Mouse (Mus musculus): ENCODE measurements around the gene Btbd3. TPM values are rescaled to one million over a fixed set of nuclear protein-coding genes. Genes with fewer than 3 reads are reported as not detected.

The Btbd3 gene
- polyA plus RNA-seq, 1 experiment from 2014 or later: 2.0 TPM

- Histone ChIP-seq H3K27ac (no peak overlapping the region), H3K36me3 (ENCODE audit: inconsistent target) (no peaks in the 10 kb centered on the region), H3K79me2 (ENCODE audit: inconsistent target) (no peaks in the 10 kb centered on the region), H3K4me3 (ENCODE audit: inconsistent target) (no peak overlapping the region)
- WGBS (ENCODE audit: missing documents): 79% methylated on average over 2 of the region's 2 CpGs
Measured at GRCm38 (mm10) chr2:138384762-138385161, 128.4 kb downstream of the Btbd3 start.

DNA sequence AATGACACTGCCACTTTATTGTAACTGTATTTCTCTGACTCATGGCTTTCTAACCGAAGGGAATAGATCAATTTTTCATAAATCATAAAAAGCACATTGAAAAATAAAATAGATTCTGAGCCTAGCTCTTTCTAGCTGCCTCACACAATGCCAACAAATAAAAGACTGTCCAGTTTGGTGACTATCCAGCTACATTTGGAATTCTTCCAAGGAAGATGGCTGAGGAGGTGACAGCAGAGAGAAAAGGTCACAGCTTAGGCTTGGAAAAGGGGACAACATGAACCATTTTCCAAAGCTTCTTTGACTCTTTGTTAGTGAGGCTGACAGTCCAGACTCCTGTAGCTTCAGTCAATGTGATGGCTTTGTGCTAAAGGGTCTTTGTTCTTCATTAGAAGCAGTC, 132.2 kb downstream of the Btbd3 start:
- 86% methylated on average over 1 of the region's 1 CpGs for WGBS (ENCODE audit: missing documents)
- Histone ChIP-seq H3K36me3 (ENCODE audit: inconsistent target) (no peaks in the 10 kb centered on the region), H3K27ac (no peak overlapping the region), H3K4me3 (ENCODE audit: inconsistent target) (no peak overlapping the region), H3K79me2 (ENCODE audit: inconsistent target) (no peaks in the 10 kb centered on the region)

DNA sequence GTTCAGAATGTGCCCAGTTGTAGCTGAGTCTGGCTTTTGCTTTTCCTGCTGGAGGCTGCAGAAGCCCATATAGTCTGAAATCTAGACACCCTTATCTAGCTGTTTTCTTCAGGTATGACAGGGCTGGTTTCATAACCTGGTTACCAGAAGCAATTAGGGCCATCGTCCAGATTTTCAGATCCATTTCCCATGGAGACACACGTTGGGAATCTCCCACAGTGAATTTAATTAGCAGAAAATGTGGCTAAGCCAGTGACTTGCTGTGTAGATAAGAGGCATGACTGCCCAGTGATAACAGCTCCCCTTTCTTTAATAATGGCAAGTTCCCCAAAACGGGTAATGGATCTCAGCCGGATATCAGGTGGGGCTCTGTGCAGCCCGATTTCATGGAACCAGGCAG, 146.7 kb downstream of the Btbd3 start:
- Histone ChIP-seq H3K27ac (no peak overlapping the region), H3K79me2 (ENCODE audit: inconsistent target) (no peaks in the 10 kb centered on the region), H3K36me3 (ENCODE audit: inconsistent target) (no peaks in the 10 kb centered on the region), H3K4me3 (ENCODE audit: inconsistent target) (no peak overlapping the region)
- WGBS (ENCODE audit: missing documents): 83% methylated on average over 5 of the region's 5 CpGs

DNA sequence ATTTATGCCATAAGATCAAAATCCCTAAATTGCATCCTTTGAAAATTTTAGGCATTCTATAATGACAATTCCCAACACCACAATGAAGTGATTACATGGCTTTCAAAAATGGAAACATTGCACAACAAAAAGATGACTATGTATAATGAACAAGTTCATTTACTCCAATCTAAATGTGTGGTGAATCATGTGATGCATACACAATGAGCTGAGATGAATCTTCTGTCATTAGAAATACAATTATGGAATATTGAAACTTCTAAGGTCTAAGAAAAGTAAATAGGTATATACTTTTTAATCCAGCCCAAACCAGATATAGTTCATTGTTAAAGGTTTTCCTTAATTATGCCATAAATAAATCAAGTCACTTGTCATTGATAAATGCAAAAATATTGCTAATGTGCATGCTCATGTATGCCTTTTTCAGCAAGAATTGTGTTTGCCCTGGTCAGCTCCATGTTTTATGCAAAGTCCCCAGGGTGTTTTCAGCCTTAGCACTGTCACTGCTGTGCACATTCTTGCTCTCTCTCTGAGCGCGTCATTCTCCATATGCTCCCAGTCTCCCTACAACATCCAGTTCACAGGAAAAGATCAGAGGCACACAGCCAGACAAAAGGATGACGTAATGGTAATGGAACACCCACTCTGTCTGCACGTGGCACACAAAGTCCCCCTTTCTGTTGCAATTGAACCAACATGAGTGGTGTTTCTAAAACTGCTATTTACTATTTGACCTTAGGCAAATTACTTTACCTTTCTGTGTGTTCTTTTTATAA, 149.6 kb downstream of the Btbd3 start:
- no peaks in the 10 kb centered on the region for H3K79me2 ChIP-seq (ENCODE audit: inconsistent target)
- H3K36me3 ChIP-seq (ENCODE audit: inconsistent target): no peaks in the 10 kb centered on the region
- no peak overlapping the region for H3K27ac ChIP-seq
- 83% methylated on average over 4 of the region's 4 CpGs for WGBS (ENCODE audit: missing documents)
- no peak overlapping the region for H3K4me3 ChIP-seq (ENCODE audit: inconsistent target)

GRCm38 (mm10) chr2:138406703-138407102, 150.3 kb downstream of the Btbd3 start:
- Histone ChIP-seq H3K36me3 (ENCODE audit: inconsistent target) (no peaks in the 10 kb centered on the region), H3K4me3 (ENCODE audit: inconsistent target) (no peak overlapping the region), H3K79me2 (ENCODE audit: inconsistent target) (no peaks in the 10 kb centered on the region), H3K27ac (no peak overlapping the region)

DNA sequence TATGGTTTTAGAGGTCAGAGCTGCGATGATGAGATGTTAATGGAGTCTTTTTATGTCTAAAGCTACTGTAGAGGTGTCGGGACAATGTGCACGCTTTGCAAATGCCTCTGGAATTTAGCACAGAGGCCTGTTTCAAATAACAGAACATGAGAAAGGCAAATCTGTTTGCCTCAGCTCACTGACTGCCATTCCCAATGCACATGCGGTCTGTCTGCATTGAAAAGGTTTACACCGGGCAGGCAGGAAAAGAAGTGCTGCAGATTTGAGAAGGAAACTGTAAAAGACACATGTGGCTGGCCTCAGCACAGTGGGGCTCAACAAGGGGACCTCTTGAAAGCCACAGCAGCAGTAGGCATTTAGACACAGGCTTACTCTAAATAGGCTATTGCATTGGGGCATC, 156.2 kb downstream of the Btbd3 start:
- H3K79me2 ChIP-seq (ENCODE audit: inconsistent target): no peaks in the 10 kb centered on the region
- 48% methylated on average over 5 of the region's 5 CpGs for WGBS (ENCODE audit: missing documents)
- H3K27ac ChIP-seq: no peak overlapping the region
- H3K4me3 ChIP-seq (ENCODE audit: inconsistent target): no peak overlapping the region
- no peaks in the 10 kb centered on the region for H3K36me3 ChIP-seq (ENCODE audit: inconsistent target)

DNA sequence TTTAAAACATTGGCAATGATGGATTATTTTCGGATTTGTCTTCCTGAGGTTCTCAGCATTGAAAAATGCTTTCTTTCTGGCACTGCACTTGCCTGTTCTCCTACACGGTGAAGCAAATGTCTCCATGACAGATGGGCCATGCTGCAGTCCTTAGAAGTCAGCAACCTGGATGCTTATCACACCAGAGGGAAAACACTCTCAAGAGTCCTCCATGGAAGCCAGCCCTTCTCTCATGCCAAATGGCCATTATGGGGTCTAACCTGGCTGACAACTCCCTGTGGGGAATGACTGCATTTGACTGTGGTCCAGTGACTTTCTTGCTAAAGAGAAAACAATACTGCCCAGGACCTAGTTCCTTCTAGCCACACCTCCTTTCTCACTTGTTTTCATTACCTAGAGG, 166.0 kb downstream of the Btbd3 start:
- Histone ChIP-seq H3K79me2 (ENCODE audit: inconsistent target) (no peaks in the 10 kb centered on the region), H3K4me3 (ENCODE audit: inconsistent target) (no peak overlapping the region), H3K27ac (no peak overlapping the region), H3K36me3 (ENCODE audit: inconsistent target) (no peaks in the 10 kb centered on the region)
- 74% methylated on average over 2 of the region's 2 CpGs for WGBS (ENCODE audit: missing documents)

DNA sequence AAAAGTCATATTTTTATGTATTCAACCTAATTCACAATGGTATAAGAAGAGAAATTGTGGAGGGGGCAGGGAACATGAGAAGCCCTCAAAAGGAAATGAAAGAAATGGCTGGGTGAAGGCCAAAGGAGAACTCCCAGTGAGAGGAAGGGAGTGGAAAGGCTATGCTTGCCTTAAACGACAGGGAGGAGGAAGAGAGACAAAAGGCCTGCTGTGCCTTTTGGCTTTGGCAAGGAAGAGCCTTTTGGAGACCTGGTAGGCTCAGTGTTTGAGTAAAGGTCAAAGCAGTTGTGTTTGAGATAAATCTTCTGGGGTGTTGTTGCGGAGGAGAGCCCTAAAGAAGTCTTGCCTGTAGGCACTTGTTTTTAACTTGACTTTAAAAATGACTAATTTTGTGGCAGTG, 175.6 kb downstream of the Btbd3 start:
- 43% methylated on average over 2 of the region's 2 CpGs for WGBS (ENCODE audit: missing documents)
- H3K27ac ChIP-seq: no peak overlapping the region
- H3K36me3 ChIP-seq (ENCODE audit: inconsistent target): no peaks in the 10 kb centered on the region
- no peaks in the 10 kb centered on the region for H3K79me2 ChIP-seq (ENCODE audit: inconsistent target)
- H3K4me3 ChIP-seq (ENCODE audit: inconsistent target): no peak overlapping the region

GRCm38 (mm10) chr2:138446466-138446865, 190.1 kb downstream of the Btbd3 start:
- H3K36me3 ChIP-seq (ENCODE audit: inconsistent target): no peaks in the 10 kb centered on the region
- no peak overlapping the region for H3K27ac ChIP-seq
- H3K4me3 ChIP-seq (ENCODE audit: inconsistent target): no peak overlapping the region
- no peaks in the 10 kb centered on the region for H3K79me2 ChIP-seq (ENCODE audit: inconsistent target)
- WGBS (ENCODE audit: missing documents): 100% methylated on average over 3 of the region's 3 CpGs

- Histone ChIP-seq H3K36me3 (ENCODE audit: inconsistent target) (no peaks in the 10 kb centered on the region), H3K4me3 (ENCODE audit: inconsistent target) (no peak overlapping the region), H3K27ac (no peak overlapping the region), H3K79me2 (ENCODE audit: inconsistent target) (no peaks in the 10 kb centered on the region)
- WGBS (ENCODE audit: missing documents): 95% methylated on average over 7 of the region's 7 CpGs
Measured at GRCm38 (mm10) chr2:138446943-138447342, 190.6 kb downstream of the Btbd3 start.

DNA sequence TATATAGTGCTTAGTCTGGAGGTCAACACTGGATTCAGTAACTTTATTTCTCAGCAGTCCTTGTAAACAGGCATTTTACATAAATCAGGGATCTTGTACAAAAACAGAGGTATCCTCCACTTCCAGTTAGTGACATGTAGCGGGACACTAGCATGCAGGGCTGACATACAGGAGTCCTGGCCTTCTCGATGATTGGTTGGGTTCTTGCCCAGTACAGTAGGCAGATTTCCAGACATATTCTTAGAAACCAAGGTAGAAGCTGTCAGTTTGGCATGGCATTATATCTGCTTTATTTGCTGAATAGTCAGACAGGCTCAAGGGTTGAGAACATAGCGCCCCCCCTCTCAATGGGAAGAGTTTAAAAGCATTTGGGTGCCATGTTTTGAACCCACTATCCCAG, 191.3 kb downstream of the Btbd3 start:
- WGBS (ENCODE audit: missing documents): 87% methylated on average over 3 of the region's 3 CpGs
- H3K36me3 ChIP-seq (ENCODE audit: inconsistent target): no peaks in the 10 kb centered on the region
- H3K27ac ChIP-seq: no peak overlapping the region
- H3K4me3 ChIP-seq (ENCODE audit: inconsistent target): no peak overlapping the region
- no peaks in the 10 kb centered on the region for H3K79me2 ChIP-seq (ENCODE audit: inconsistent target)

- Histone ChIP-seq H3K27ac (no peak overlapping the region), H3K79me2 (ENCODE audit: inconsistent target) (no peaks in the 10 kb centered on the region), H3K4me3 (ENCODE audit: inconsistent target) (no peak overlapping the region), H3K36me3 (ENCODE audit: inconsistent target) (no peaks in the 10 kb centered on the region)
- 94% methylated on average over 16 of the region's 22 CpGs for WGBS (ENCODE audit: missing documents)
Measured at GRCm38 (mm10) chr2:138468046-138468572, 211.7 kb downstream of the Btbd3 start.

GRCm38 (mm10) chr2:138473407-138473806, 217.0 kb downstream of the Btbd3 start:
- no peak overlapping the region for H3K27ac ChIP-seq
- H3K36me3 ChIP-seq (ENCODE audit: inconsistent target): no peaks in the 10 kb centered on the region
- no peaks in the 10 kb centered on the region for H3K79me2 ChIP-seq (ENCODE audit: inconsistent target)
- WGBS (ENCODE audit: missing documents): 64% methylated on average over 5 of the region's 5 CpGs
- no peak overlapping the region for H3K4me3 ChIP-seq (ENCODE audit: inconsistent target)

GRCm38 (mm10) chr2:138476486-138476885, 220.1 kb downstream of the Btbd3 start:
- H3K27ac ChIP-seq: no peak overlapping the region
- WGBS (ENCODE audit: missing documents): 74% methylated on average over 3 of the region's 3 CpGs

DNA sequence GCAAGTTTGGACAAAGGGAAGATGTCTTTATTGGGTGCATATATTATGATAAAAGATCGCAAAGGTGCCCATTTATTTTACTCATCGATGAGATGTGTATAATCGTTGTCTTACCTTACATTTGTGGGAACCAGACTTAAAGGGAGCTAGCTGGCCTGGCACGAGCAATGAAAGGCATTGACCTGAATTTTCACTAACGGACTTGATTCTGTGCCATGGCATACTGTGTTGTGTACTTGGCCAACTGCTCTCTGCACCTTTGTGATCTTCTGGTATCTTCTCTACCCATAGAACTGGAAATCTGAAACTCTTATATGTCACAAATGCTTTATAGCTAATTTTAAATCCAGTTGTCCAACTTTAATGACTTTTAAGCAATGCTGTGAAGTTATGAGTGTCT, 220.9 kb downstream of the Btbd3 start:
- 93% methylated on average over 5 of the region's 5 CpGs for WGBS (ENCODE audit: missing documents)
- Histone ChIP-seq H3K27ac (no peak overlapping the region), H3K79me2 (ENCODE audit: inconsistent target) (no peaks in the 10 kb centered on the region), H3K4me3 (ENCODE audit: inconsistent target) (no peak overlapping the region), H3K36me3 (ENCODE audit: inconsistent target) (no peaks in the 10 kb centered on the region)

More at GRCm38 (mm10) chr2:138476486-138476885, 220.1 kb downstream of the Btbd3 start:
- Histone ChIP-seq H3K79me2 (ENCODE audit: inconsistent target) (no peaks in the 10 kb centered on the region), H3K36me3 (ENCODE audit: inconsistent target) (no peaks in the 10 kb centered on the region), H3K4me3 (ENCODE audit: inconsistent target) (no peak overlapping the region)

GRCm38 (mm10) chr2:138482541-138482940, 226.2 kb downstream of the Btbd3 start:
- Histone ChIP-seq H3K27ac (no peak overlapping the region), H3K79me2 (ENCODE audit: inconsistent target) (no peaks in the 10 kb centered on the region), H3K4me3 (ENCODE audit: inconsistent target) (no peak overlapping the region), H3K36me3 (ENCODE audit: inconsistent target) (no peaks in the 10 kb centered on the region)
- WGBS (ENCODE audit: missing documents): 87% methylated on average over 3 of the region's 3 CpGs

Measured in macrophage (primary cell).